Mouse (Mus musculus) MEL-GATA-1-ER (cell line): Measurements from ENCODE around the gene 6030445D17Rik.

ENCODE experiments used
- DNase-seq: peaks from one replicate; pipeline ENCODE4 v3.0.0-alpha.2; 2012; ENCODE audit warnings: low read depth; ENCODE audit errors: extremely low read depth

6030445D17Rik gene

GRCm38 (mm10) chr4:136459210-136459609 is 2.8 kb upstream of the 6030445D17Rik start:
- DNase-seq, result no peak

- DNase-seq, result no peak
Measured at GRCm38 (mm10) chr4:136461206-136461605, 844 bp upstream of the 6030445D17Rik start.

GRCm38 (mm10) chr4:136461761-136462085 is 327 bp upstream of the 6030445D17Rik start:
- no peak for DNase-seq

- peak; percentile 64 for DNase-seq
Measured at GRCm38 (mm10) chr4:136462839-136463178, 759 bp downstream of the 6030445D17Rik start.

GRCm38 (mm10) chr4:136463436-136463835 is 1.4 kb downstream of the 6030445D17Rik start:
- DNase-seq, result no peak

- DNase-seq, result no peak
Measured at GRCm38 (mm10) chr4:136466226-136466625, 4.2 kb downstream of the 6030445D17Rik start.

- no peak for DNase-seq
Measured at GRCm38 (mm10) chr4:136468553-136469327, 6.7 kb downstream of the 6030445D17Rik start.

GRCm38 (mm10) chr4:136469371-136469903 is 7.4 kb downstream of the 6030445D17Rik start, which contains the start of gene Luzp1:
Gene Luzp1 (plus strand): TSS chr4:136469761.
- DNase-seq, result peak; percentile 61

GRCm38 (mm10) chr4:136469941-136470346 is 7.9 kb downstream of the 6030445D17Rik start:
- no peak for DNase-seq

GRCm38 (mm10) chr4:136470347-136471071 is 8.5 kb downstream of the 6030445D17Rik start:
- no peak for DNase-seq

- no peak for DNase-seq
Measured at GRCm38 (mm10) chr4:136476692-136477091, 14.6 kb downstream of the 6030445D17Rik start.

GRCm38 (mm10) chr4:136486549-136486948 is 24.5 kb downstream of the 6030445D17Rik start:
- no peak for DNase-seq

- DNase-seq, result no peak
Measured at GRCm38 (mm10) chr4:136495993-136496392, 33.9 kb downstream of the 6030445D17Rik start.

- peak; percentile 19 for DNase-seq
Measured at GRCm38 (mm10) chr4:136505426-136506215, 43.6 kb downstream of the 6030445D17Rik start.

- no peak for DNase-seq
Measured at GRCm38 (mm10) chr4:136509857-136510256, 47.8 kb downstream of the 6030445D17Rik start.

- no peak for DNase-seq
Measured at GRCm38 (mm10) chr4:136511708-136512107, 49.7 kb downstream of the 6030445D17Rik start.

- no peak for DNase-seq
Measured at GRCm38 (mm10) chr4:136512905-136513304, 50.9 kb downstream of the 6030445D17Rik start.
